Mouse (Mus musculus): ENCODE results near the gene Lgmn. TPM values are rescaled to one million over a fixed set of nuclear protein-coding genes. Genes with fewer than 3 reads are reported as not detected.

Lgmn gene
- 112 and 118 TPM in 2 replicates for polyA plus RNA-seq (2014; fragmentation: Nextera tagmentation; extraction: Ambion mirVana)

DNA sequence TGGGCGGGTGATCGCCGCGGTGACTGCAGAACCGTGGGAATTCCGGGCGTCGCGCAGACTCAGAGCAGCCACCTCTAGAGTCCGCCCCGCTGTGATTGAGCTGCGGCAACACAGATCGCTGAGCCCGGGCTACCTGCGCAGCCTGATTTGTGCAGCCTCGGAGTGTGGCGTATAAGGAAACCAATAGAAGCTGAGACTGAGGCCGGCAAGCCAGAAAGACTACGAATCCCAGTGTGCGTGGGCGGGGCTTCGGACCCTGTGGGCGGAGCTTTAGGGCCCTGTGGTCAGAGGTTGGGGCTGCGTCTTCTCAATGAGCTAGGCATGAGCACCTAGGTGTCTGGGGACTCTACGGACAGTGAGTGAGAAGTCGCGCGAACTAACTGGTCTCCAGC lies at the start of gene Lgmn:
Lgmn (minus strand) TSS at position 182 of the 392 bp plus-strand sequence.
- no peaks in the 10 kb centered on the region for H3K9me3 ChIP-seq (ENCODE audit: control insufficient read depth, low read length)
- peak within 1 kb of the TSS; percentile 60 for H3K9ac ChIP-seq
- H3K4me3 ChIP-seq (replicated peaks; ENCODE audit: low read length), result peak within 1 kb of the TSS; percentile 46
- no peaks in the 10 kb centered on the region for H3K27me3 ChIP-seq (ENCODE audit: control insufficient read depth, insufficient read depth, low read length)
- ATAC-seq (ENCODE audit: low FRiP score) (peak; percentile 100), DNase-seq (ENCODE audit: low spot score) (peak; percentile 99)
- H3K27ac ChIP-seq, result 0 out of 2 replicates have a peak within 1 kb of the TSS, but pooled peaks have one; percentile 22
- H3K4me1 ChIP-seq (replicated peaks; ENCODE audit: control insufficient read depth, insufficient read depth, low read length), result peaks cover 13% of the 10 kb centered on the region
- peak within 1 kb of the TSS; percentile 68 for H3K4me2 ChIP-seq (replicated peaks)
- 0% methylated on average over 28 of the region's 28 CpGs for WGBS
- no peaks in the 10 kb centered on the region for H3K36me3 ChIP-seq (replicated peaks; ENCODE audit: control insufficient read depth, insufficient read depth)

DNA sequence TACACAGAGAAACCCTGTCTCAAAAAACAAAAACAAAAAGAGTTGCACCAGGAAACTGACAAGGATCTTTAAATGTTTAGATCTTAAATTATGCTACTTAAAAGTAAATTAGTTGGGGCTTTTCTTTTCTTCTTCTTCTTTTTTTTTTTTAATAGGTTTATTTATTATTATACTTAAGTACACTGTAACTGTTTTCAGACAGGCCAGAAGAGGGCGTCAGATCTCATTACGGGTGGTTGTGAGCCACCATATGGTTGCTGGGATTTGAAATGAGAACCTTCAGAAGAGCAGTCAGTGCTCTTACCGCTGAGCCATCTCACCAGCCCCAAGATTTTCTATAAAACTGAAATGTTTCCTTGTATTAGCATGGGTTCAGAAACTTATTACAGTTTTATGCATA lies 45.3 kb upstream of the Lgmn start:
- DNase-seq (ENCODE audit: low spot score) (no peak), ATAC-seq (ENCODE audit: low FRiP score) (no peak)
- no peaks in the 10 kb centered on the region for H3K27me3 ChIP-seq (ENCODE audit: control insufficient read depth, insufficient read depth, low read length)
- 71% methylated on average over 3 of the region's 3 CpGs for WGBS
- H3K4me2 ChIP-seq (replicated peaks), result no peak overlapping the region
- no peak overlapping the region for H3K9ac ChIP-seq
- no peak overlapping the region for H3K27ac ChIP-seq
- H3K4me1 ChIP-seq (replicated peaks; ENCODE audit: control insufficient read depth, insufficient read depth, low read length), result no peaks in the 10 kb centered on the region
- peaks cover 96% of the 10 kb centered on the region for H3K36me3 ChIP-seq (replicated peaks; ENCODE audit: control insufficient read depth, insufficient read depth)
- no peak overlapping the region for H3K4me3 ChIP-seq (replicated peaks; ENCODE audit: low read length)
- H3K9me3 ChIP-seq (ENCODE audit: control insufficient read depth, low read length), result no peaks in the 10 kb centered on the region

DNA sequence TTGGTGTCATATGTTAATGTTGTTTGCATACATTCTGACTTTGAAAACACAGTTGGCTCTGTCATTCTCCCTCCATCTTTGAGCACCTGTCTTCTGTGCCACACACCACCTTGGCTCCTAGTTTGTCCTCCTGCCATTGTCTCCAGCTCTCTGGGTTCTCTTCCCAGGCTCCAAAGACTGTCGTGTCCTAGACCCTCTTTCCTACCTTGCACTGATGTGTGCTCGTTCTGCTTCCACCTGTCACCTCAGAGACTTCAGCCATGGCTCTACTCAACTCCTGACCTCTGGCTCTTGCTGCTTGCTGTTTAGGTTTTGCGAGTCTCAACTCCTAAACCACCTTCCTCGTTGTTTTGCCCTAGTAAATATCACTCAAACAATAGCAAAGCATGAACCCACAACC lies 40.9 kb upstream of the Lgmn start:
- Histone ChIP-seq H3K9ac (no peak overlapping the region), H3K36me3 (replicated peaks; ENCODE audit: control insufficient read depth, insufficient read depth) (peaks cover 91% of the 10 kb centered on the region), H3K9me3 (ENCODE audit: control insufficient read depth, low read length) (no peaks in the 10 kb centered on the region), H3K27me3 (ENCODE audit: control insufficient read depth, insufficient read depth, low read length) (no peaks in the 10 kb centered on the region), H3K4me1 (replicated peaks; ENCODE audit: control insufficient read depth, insufficient read depth, low read length) (no peaks in the 10 kb centered on the region), H3K27ac (no peak overlapping the region), H3K4me2 (replicated peaks) (no peak overlapping the region), H3K4me3 (replicated peaks; ENCODE audit: low read length) (no peak overlapping the region)
- no peak for DNase-seq (ENCODE audit: low spot score)
- WGBS, result 93% methylated on average over 4 of the region's 4 CpGs
- ATAC-seq (ENCODE audit: low FRiP score), result no peak

DNA sequence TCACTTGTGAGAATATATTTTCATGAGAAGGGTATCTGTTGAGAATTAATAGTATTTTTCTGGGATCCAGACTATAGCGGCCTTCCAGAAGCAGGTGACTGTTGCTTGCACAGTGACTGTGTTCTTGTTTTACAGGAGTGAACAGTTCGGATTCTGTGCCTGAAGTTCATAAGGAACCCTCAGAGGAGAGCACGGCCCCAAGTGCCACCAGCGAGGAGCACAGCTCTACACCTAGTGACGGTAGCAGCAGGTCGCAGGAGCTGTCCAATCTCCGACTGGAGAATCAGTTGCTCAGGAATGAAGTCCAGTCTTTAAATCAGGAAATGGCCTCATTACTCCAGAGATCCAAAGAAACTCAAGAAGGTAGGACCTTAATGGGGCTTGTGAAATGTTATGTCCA lies 34.8 kb upstream of the Lgmn start:
- H3K27me3 ChIP-seq (ENCODE audit: control insufficient read depth, insufficient read depth, low read length), result no peaks in the 10 kb centered on the region
- H3K4me3 ChIP-seq (replicated peaks; ENCODE audit: low read length), result no peak overlapping the region
- H3K4me2 ChIP-seq (replicated peaks), result no peak overlapping the region
- no peak overlapping the region for H3K9ac ChIP-seq
- no peak overlapping the region for H3K27ac ChIP-seq
- H3K36me3 ChIP-seq (replicated peaks; ENCODE audit: control insufficient read depth, insufficient read depth), result peaks cover 67% of the 10 kb centered on the region
- ATAC-seq (ENCODE audit: low FRiP score) (no peak), DNase-seq (ENCODE audit: low spot score) (no peak)
- 90% methylated on average over 7 of the region's 7 CpGs for WGBS
- no peaks in the 10 kb centered on the region for H3K9me3 ChIP-seq (ENCODE audit: control insufficient read depth, low read length)
- peaks cover 8% of the 10 kb centered on the region for H3K4me1 ChIP-seq (replicated peaks; ENCODE audit: control insufficient read depth, insufficient read depth, low read length)

DNA sequence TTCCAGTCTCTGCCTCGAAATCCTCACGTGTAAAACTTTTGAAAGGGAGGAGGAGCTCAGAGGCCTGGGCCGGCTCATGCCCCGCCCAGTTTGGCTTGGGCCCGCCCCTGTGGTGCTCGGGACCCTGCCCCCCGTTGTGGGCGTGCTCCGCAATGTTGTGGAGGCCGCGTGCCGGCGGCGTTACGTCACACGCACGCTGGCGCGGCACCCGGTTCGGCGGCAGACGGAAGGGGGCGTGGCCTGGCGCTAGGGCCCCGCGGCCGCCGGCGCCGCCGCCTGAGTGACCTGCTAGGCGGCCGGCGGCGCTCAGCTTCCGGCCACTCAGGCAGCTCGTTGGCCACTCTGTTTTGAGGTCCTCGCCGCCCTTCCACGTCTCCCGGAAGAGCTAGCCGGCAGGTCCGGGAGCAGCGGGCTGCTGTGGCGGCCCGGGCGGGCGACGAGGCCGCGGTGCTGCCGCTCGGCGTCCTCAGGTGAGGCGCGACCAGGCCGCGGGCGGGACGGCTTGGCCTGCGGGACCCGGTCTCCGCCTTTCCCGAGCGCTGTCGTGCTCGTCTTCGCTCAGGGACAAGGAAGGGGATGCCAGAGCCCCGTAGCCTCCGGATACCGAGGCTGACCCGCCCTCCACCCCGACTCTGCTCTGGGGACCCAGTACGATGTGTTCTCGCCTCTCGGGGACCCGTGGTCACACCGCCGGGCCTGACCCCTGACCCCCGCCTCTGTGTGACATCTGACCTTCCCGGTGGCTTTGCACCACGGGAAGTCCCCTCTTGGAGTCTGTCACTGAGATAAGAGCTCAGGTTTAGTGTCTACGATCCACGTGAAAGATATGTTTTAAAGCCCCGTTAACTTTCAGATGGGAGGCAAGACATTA lies 29.5 kb upstream of the Lgmn start, which contains the start of gene Golga5:
Golga5 (plus strand) TSS at position 242 of the 871 bp plus-strand sequence.
- H3K9ac ChIP-seq, result peak within 1 kb of the TSS; percentile 88
- under 1% methylated on average over 81 of the region's 86 CpGs for WGBS
- ATAC-seq (ENCODE audit: low FRiP score), result peak; percentile 99
- H3K4me2 ChIP-seq (replicated peaks), result peak within 1 kb of the TSS; percentile 91
- DNase-seq (ENCODE audit: low spot score), result peak; percentile 98
- H3K27ac ChIP-seq, result peak within 1 kb of the TSS; percentile 71
- H3K4me3 ChIP-seq (replicated peaks; ENCODE audit: low read length), result peak within 1 kb of the TSS; percentile 92
- H3K36me3 ChIP-seq (replicated peaks; ENCODE audit: control insufficient read depth, insufficient read depth), result peaks cover 24% of the 10 kb centered on the region
- no peaks in the 10 kb centered on the region for H3K27me3 ChIP-seq (ENCODE audit: control insufficient read depth, insufficient read depth, low read length)
- H3K9me3 ChIP-seq (ENCODE audit: control insufficient read depth, low read length), result no peaks in the 10 kb centered on the region
- H3K4me1 ChIP-seq (replicated peaks; ENCODE audit: control insufficient read depth, insufficient read depth, low read length), result peaks cover 8% of the 10 kb centered on the region

DNA sequence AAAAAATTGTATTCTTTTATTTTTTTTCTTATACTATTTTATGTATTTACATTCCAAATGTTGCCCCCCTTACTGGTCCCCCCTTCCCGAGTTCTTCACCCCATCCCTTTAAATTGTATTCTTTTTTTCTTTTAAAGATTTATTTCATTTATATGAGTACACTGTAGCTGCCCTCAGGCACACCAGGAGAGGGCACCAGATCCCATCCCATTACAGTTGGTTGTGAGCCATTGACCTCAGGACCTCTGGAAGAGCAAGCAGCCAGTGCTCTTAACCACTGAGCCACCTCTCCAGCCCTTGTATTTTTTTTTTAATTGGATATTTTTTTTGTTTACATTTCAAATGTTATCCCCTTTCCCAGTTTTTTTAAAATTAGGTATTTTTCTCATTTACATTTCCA lies 28.5 kb upstream of the Lgmn start:
- Histone ChIP-seq H3K36me3 (replicated peaks; ENCODE audit: control insufficient read depth, insufficient read depth) (peaks cover 14% of the 10 kb centered on the region), H3K27me3 (ENCODE audit: control insufficient read depth, insufficient read depth, low read length) (no peaks in the 10 kb centered on the region), H3K4me3 (replicated peaks; ENCODE audit: low read length) (no peak overlapping the region), H3K9me3 (ENCODE audit: control insufficient read depth, low read length) (no peaks in the 10 kb centered on the region), H3K4me1 (replicated peaks; ENCODE audit: control insufficient read depth, insufficient read depth, low read length) (peaks cover 8% of the 10 kb centered on the region), H3K4me2 (replicated peaks) (no peak overlapping the region), H3K9ac (no peak overlapping the region), H3K27ac (no peak overlapping the region)
- WGBS, result 86% methylated on average over 1 of the region's 1 CpGs
- DNase-seq (ENCODE audit: low spot score) (no peak), ATAC-seq (ENCODE audit: low FRiP score) (no peak)

DNA sequence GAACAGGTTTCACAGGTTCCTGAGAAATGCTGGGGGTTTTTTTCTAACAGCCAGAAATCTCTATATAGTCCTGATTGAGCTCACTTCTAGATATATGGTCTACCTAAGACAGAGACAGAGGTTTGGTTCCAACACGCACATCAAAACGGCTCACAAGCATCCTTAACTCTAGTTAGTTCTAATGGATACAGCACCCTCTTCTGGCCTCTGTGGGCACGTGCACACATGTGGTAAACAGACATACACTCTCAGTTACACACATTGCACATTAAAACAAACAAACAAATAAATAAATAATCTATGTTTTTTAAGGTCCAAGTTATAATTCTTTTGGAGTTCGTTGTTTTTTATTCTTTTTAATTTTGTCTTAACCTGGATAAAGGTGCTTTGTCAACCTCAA lies 25.0 kb upstream of the Lgmn start:
- DNase-seq (ENCODE audit: low spot score), result no peak

DNA sequence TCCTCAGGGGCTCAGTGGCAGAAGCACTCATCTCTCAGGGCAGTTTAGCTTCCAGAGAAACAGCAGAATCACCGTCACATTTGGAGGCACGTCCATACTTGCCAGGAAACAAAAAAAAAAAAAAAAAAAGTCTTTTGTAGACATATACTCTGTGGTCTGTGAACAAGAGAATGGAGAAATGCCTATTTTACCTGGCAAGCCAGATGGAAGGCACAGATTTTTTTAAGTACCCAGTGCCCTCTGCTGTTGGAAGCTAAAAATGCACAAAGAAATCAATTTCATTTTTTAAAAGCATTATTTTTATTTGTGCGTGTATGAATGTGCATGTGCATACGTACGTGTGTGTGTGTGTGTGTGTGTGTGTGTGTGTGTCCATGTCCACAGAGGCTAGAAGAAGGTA lies 21.6 kb upstream of the Lgmn start:
- Histone ChIP-seq H3K36me3 (replicated peaks; ENCODE audit: control insufficient read depth, insufficient read depth) (no peaks in the 10 kb centered on the region), H3K4me3 (replicated peaks; ENCODE audit: low read length) (no peak overlapping the region), H3K27me3 (ENCODE audit: control insufficient read depth, insufficient read depth, low read length) (no peaks in the 10 kb centered on the region), H3K4me1 (replicated peaks; ENCODE audit: control insufficient read depth, insufficient read depth, low read length) (no peaks in the 10 kb centered on the region), H3K9me3 (ENCODE audit: control insufficient read depth, low read length) (no peaks in the 10 kb centered on the region), H3K9ac (no peak overlapping the region), H3K4me2 (replicated peaks) (no peak overlapping the region), H3K27ac (no peak overlapping the region)
- ATAC-seq (ENCODE audit: low FRiP score), result no peak
- peak; percentile 53 for DNase-seq (ENCODE audit: low spot score)
- WGBS, result 71% methylated on average over 5 of the region's 5 CpGs

More for the DNA sequence above, 25.0 kb upstream of the Lgmn start:
- 66% methylated on average over 4 of the region's 4 CpGs for WGBS
- ATAC-seq (ENCODE audit: low FRiP score), result no peak
- H3K4me1 ChIP-seq (replicated peaks; ENCODE audit: control insufficient read depth, insufficient read depth, low read length), result peaks cover under 1% of the 10 kb centered on the region; the same call in 1 of the 2 replicates
- H3K36me3 ChIP-seq (replicated peaks; ENCODE audit: control insufficient read depth, insufficient read depth), result no peaks in the 10 kb centered on the region
- H3K4me3 ChIP-seq (replicated peaks; ENCODE audit: low read length), result no peak overlapping the region
- no peaks in the 10 kb centered on the region for H3K9me3 ChIP-seq (ENCODE audit: control insufficient read depth, low read length)
- H3K27ac ChIP-seq, result no peak overlapping the region
- no peak overlapping the region for H3K4me2 ChIP-seq (replicated peaks)
- H3K9ac ChIP-seq, result no peak overlapping the region
- no peaks in the 10 kb centered on the region for H3K27me3 ChIP-seq (ENCODE audit: control insufficient read depth, insufficient read depth, low read length)

DNA sequence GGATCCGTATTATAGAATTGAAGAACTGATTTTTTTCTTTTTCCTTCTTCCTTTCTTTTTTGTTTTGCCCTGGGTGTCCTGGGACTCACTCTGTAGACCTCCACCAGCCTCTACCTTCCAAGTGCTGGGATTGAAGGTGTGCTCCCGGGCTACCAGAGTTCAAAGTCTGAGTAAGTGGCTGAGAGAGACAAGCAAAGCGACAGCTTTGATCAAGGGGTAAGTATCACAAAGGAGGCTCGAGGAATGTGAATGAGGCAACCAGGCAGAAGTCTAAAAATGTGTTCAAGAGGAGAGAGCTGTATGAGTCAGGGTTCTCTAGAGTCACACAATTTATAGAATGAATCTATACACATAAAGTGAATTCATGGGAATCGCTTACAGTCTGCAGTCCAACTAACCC lies 20.4 kb upstream of the Lgmn start:
- H3K4me2 ChIP-seq (replicated peaks), result no peak overlapping the region
- no peak for ATAC-seq (ENCODE audit: low FRiP score)
- WGBS, result 83% methylated on average over 5 of the region's 5 CpGs
- no peaks in the 10 kb centered on the region for H3K9me3 ChIP-seq (ENCODE audit: control insufficient read depth, low read length)
- H3K4me3 ChIP-seq (replicated peaks; ENCODE audit: low read length), result no peak overlapping the region
- no peaks in the 10 kb centered on the region for H3K36me3 ChIP-seq (replicated peaks; ENCODE audit: control insufficient read depth, insufficient read depth)
- no peak overlapping the region for H3K27ac ChIP-seq
- no peaks in the 10 kb centered on the region for H3K4me1 ChIP-seq (replicated peaks; ENCODE audit: control insufficient read depth, insufficient read depth, low read length)
- DNase-seq (ENCODE audit: low spot score), result no peak
- H3K27me3 ChIP-seq (ENCODE audit: control insufficient read depth, insufficient read depth, low read length), result no peaks in the 10 kb centered on the region
- no peak overlapping the region for H3K9ac ChIP-seq
